Mouse (Mus musculus) CD8-positive naive resting alpha-beta T cell, adult 57 days (primary cell): ENCODE data around the gene Mroh3. TPM values are rescaled to one million over a fixed set of nuclear protein-coding genes. Genes with fewer than 3 reads are reported as not detected.

Source experiments
- total RNA-seq: library from RNA; stranded (reverse); gene quantifications from one replicate; pipeline ENCODE4 v1.2.4, GENCODE M21; 2023

Gene Mroh3
- total RNA-seq, result not detected

GRCm38 (mm10) chr1:136212803-136213202 lies at the start of gene Mroh3:
Gene Mroh3 (minus strand): TSS chr1:136212828.

GRCm38 (mm10) chr1:136260635-136261238 lies 48.1 kb upstream of the Mroh3 start, which contains the start of gene Gpr25:
Gene Gpr25 (minus strand): TSS chr1:136260873.

GRCm38 (mm10) chr1:136233892-136234594 lies 21.4 kb upstream of the Mroh3 start, which contains the start of gene Inava:
Gene Inava (minus strand): TSS chr1:136234264.

Other genes starting within 250 kb of the Mroh3 start
- gene Igfn1, start 206.5 kb downstream of the Mroh3 start, total RNA-seq, result not detected
- 11.8 TPM for gene Tmem9, start 204.7 kb downstream of the Mroh3 start, total RNA-seq
- not detected for gene Ascl5, start 162.0 kb downstream of the Mroh3 start, total RNA-seq
- 0.55 TPM for gene Cacna1s, start 160.1 kb downstream of the Mroh3 start, total RNA-seq
- 364 TPM for gene Kif21b, start 81.4 kb downstream of the Mroh3 start, total RNA-seq
- not detected for gene Inava, start 21.4 kb upstream of the Mroh3 start, total RNA-seq
- gene Gpr25, start 48.0 kb upstream of the Mroh3 start, total RNA-seq, result not detected
- 36.4 TPM for gene Camsap2, start 133.3 kb upstream of the Mroh3 start, total RNA-seq
- gene Ddx59, start 202.4 kb upstream of the Mroh3 start, total RNA-seq, result 10.7 TPM